Mouse (Mus musculus) erythroblast, embryonic 14.5 days (primary cell): ENCODE measurements around the gene Cisd3.

Source experiments
- GATA1 ChIP-seq: IDR thresholded peaks from 2 replicates; pipeline ENCODE4 v1.6.1; 2012; ENCODE audit warnings: low read length, inconsistent platforms, mixed read lengths
- TAL1 ChIP-seq: IDR thresholded peaks from 3 replicates; pipeline ENCODE4 v1.6.1; 2012; ENCODE audit warnings: low read length, inconsistent platforms, mixed read lengths

GRCm38 (mm10) chr11:97697199-97697890, 11.7 kb downstream of the Cisd3 start:
- TF ChIP-seq GATA1 (no peak), TAL1 (no peak)
